Mouse (Mus musculus): Measurements from ENCODE around the gene Mtmr12.

- TF ChIP-seq CTCF (IDR thresholded peaks at IDR 0.05; ENCODE audit: low read depth, low read length) (no peak), POLR2A (IDR thresholded peaks at IDR 0.05; ENCODE audit: borderline replicate concordance, low read depth, low read length) (no peak)
These were observed 33.5 kb downstream of the Mtmr12 start for GRCm38 (mm10) chr15:12238337-12238736.
